Mouse (Mus musculus) neutrophil, adult 59 days (primary cell): Measurements from ENCODE around the gene Olfr633. TPM values are rescaled to one million over a fixed set of nuclear protein-coding genes. Genes with fewer than 3 reads are reported as not detected.

Experiments used
- total RNA-seq, 2 experiments: library from RNA; stranded (reverse); gene quantifications; 1 replicate in 1 of 2; 2 replicates in 1 of 2; pipeline ENCODE4 v1.2.4; 2023

Gene Olfr633
- total RNA-seq = not detected

DNA sequence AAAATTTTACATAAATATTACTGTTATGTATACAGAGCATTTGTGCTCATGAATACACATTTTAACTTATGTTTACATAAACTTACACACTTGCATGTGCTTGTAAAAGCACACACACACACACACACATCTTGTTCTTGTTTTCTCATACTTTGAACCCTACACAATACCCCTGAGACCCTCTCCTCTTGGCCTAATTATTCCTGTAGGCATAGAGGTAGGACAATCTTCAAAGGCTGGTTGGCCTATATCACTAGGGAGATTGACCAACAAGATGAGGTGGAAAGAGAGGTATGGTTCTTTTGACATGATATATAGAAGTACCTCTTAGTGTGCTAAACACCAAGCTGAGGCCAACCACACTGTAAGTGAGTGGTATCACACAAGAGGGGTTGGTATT, at the start of gene Olfr633:
TSS of gene Olfr633 (plus strand) at position 301 of the 400 bp plus-strand sequence.

GRCm38 (mm10) chr7:103903187-103903586, 41.0 kb upstream of the Olfr633 start, which contains the start of gene Olfr65:
TSS of gene Olfr65 (plus strand) at chr7:103903487.

DNA sequence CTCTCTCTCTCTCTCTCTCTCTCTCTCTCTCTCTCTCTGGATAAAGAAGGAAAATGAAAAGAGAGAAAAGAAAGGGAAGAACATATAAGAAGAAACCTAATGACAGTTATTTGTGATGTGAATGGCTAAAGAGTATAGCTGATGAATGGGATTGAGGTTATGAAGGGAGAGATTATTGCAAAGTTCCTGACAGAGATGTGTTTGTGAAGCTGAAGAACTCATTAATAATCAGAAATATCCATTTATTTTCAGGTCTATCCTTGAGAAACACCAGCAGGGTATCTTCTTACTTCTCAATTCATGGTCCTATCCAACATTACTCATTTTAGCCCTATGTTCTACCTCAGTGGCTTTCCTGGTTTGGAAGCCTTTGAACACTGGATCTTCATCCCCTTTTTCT, 15.7 kb upstream of the Olfr633 start, which contains the start of gene Olfr631:
TSS of gene Olfr631 (plus strand) at position 301 of the 400 bp plus-strand sequence.

DNA sequence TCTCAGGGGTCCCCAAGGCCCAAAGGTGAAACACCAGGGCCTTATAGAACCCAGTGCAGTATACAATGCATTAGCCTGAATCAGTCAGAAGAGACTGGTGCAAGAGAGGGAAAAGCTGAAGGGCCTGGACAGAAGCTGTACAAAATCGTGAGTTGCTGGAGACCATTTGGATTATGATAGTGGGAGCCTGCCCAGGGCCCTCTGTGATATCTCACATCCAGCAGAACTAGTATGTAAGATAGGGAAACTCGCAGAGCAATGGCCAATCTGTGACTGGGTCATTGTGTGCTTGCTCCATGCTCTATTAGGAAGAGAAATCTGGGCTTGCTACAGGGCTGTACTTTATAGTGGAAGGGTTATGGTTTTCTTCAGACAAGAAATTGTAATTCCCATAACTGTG, 10.0 kb upstream of the Olfr633 start, which contains the start of gene Olfr632:
TSS of gene Olfr632 (plus strand) at position 84 of the 400 bp plus-strand sequence.

GRCm38 (mm10) chr7:103970852-103971251, 26.6 kb downstream of the Olfr633 start, which contains the start of gene Olfr635:
TSS of gene Olfr635 (plus strand) at chr7:103971152.

GRCm38 (mm10) chr7:103998446-103998845, 54.2 kb downstream of the Olfr633 start, which contains the start of gene Olfr638:
TSS of gene Olfr638 (plus strand) at chr7:103998746.

Other genes with a start within 250 kb of the Olfr633 start
- not detected for gene Olfr243, start 229.8 kb upstream of the Olfr633 start, total RNA-seq
- gene Olfr628, start 214.1 kb upstream of the Olfr633 start, total RNA-seq = not detected
- not detected for gene Olfr629, start 199.5 kb upstream of the Olfr633 start, total RNA-seq
- gene Olfr630, start 187.1 kb upstream of the Olfr633 start, total RNA-seq = not detected
- not detected for gene Olfr69, start 172.8 kb upstream of the Olfr633 start, total RNA-seq
- gene Olfr68, start 164.7 kb upstream of the Olfr633 start, total RNA-seq = not detected
- not detected for gene Olfr67, start 152.6 kb upstream of the Olfr633 start, total RNA-seq
- gene Hbb-bt, start 130.4 kb upstream of the Olfr633 start, total RNA-seq = 100 to 1,000 TPM; 136 to 209 TPM
- 1,000 to 10,000 TPM in 1 of 2 experiments, 100 to 1,000 TPM in 1; 881 to 1,070 TPM for gene Hbb-bs, start 116.3 kb upstream of the Olfr633 start, total RNA-seq
- not detected for gene Hbb-bh2, start 103.9 kb upstream of the Olfr633 start, total RNA-seq
- gene Hbb-bh1, start 101.3 kb upstream of the Olfr633 start, total RNA-seq = not detected
- not detected for gene Hbb-y, start 91.2 kb upstream of the Olfr633 start, total RNA-seq
- gene Olfr66, start 58.2 kb upstream of the Olfr633 start, total RNA-seq = not detected
- not detected for gene Olfr64, start 50.0 kb upstream of the Olfr633 start, total RNA-seq
- not detected for gene Olfr65, start 41.0 kb upstream of the Olfr633 start, total RNA-seq
- not detected for gene Olfr631, start 15.6 kb upstream of the Olfr633 start, total RNA-seq
- gene Olfr632, start 10.1 kb upstream of the Olfr633 start, total RNA-seq = not detected
- not detected for gene Olfr635, start 26.7 kb downstream of the Olfr633 start, total RNA-seq
- gene Olfr638, start 54.3 kb downstream of the Olfr633 start, total RNA-seq = not detected
- gene Olfr639, start 72.9 kb downstream of the Olfr633 start, total RNA-seq = under 1 TPM in 1 of 2 experiments, not detected in 1; 0.13 TPM
- gene Olfr640, start 81.1 kb downstream of the Olfr633 start, total RNA-seq = not detected
- not detected for gene Olfr641, start 91.0 kb downstream of the Olfr633 start, total RNA-seq
- gene Olfr642, start 108.2 kb downstream of the Olfr633 start, total RNA-seq = not detected
- gene 4930516K23Rik, start 117.0 kb downstream of the Olfr633 start, total RNA-seq = not detected
- not detected for gene Olfr644, start 127.4 kb downstream of the Olfr633 start, total RNA-seq
- gene Olfr645, start 141.0 kb downstream of the Olfr633 start, total RNA-seq = not detected
- gene Olfr646, start 160.4 kb downstream of the Olfr633 start, total RNA-seq = not detected
- gene Ubqln5, start 185.4 kb downstream of the Olfr633 start, total RNA-seq = not detected
- gene Olfr643, start 193.0 kb downstream of the Olfr633 start, total RNA-seq = not detected
- gene Ubqln3, start 198.8 kb downstream of the Olfr633 start, total RNA-seq = not detected
- gene Ubqlnl, start 206.1 kb downstream of the Olfr633 start, total RNA-seq = not detected
- not detected for gene Olfm5, start 220.4 kb downstream of the Olfr633 start, total RNA-seq
- gene Olfr648, start 239.0 kb downstream of the Olfr633 start, total RNA-seq = not detected